Mouse (Mus musculus) intestine, embryonic 14.5 days (tissue): ENCODE results near the gene Gga2. TPM values are rescaled to one million over a fixed set of nuclear protein-coding genes. Genes with fewer than 3 reads are reported as not detected.
A peak's percentile ranks its signal among the peaks of the same experiment; 100 is the strongest.

Source experiments
- ATAC-seq: fragments of 200-750 bp; cut with Nextera tagmentation; replicated peaks from 2 replicates; pipeline ENCODE4 v1.8.0; 2017; ENCODE audit warnings: low read depth, moderate number of reproducible peaks, moderate TSS enrichment, moderate library complexity; ENCODE audit not compliant: low FRiP score, low TSS enrichment
- DNase-seq: peaks from one replicate; pipeline ENCODE4 v3.0.0-alpha.2; 2018; ENCODE audit warnings: low spot score
- H3K27ac ChIP-seq: fragments of 300-500 bp; sonication (generic); 2 replicates; pipeline ENCODE4 v1.5.1; 2014; ENCODE audit warnings: low read depth, mild to moderate bottlenecking, control low read depth
- H3K27me3 ChIP-seq: fragments of 300-500 bp; sonication (generic); replicated peaks from 2 replicates; pipeline ENCODE4 v1.6.1; 2014; ENCODE audit warnings: low read length, control low read depth; ENCODE audit not compliant: control insufficient read depth, insufficient read depth
- H3K36me3 ChIP-seq: fragments of 300-500 bp; sonication (generic); 2 replicates; pipeline ENCODE4 v1.6.1; 2014; ENCODE audit warnings: low read length, control low read depth; ENCODE audit not compliant: control insufficient read depth, insufficient read depth
- H3K4me1 ChIP-seq: fragments of 300-500 bp; sonication (generic); replicated peaks from 2 replicates; pipeline ENCODE4 v1.6.1; 2014; ENCODE audit warnings: low read length, control low read depth, mixed read lengths; ENCODE audit not compliant: control insufficient read depth, insufficient read depth
- H3K4me2 ChIP-seq: fragments of 300-500 bp; sonication (generic); 2 replicates; pipeline ENCODE4 v1.6.1; 2014; ENCODE audit warnings: low read length
- H3K4me3 ChIP-seq: fragments of 300-500 bp; sonication (generic); 2 replicates; pipeline ENCODE4 v1.5.1; 2014; ENCODE audit warnings: low read depth, low read length, control low read depth, mixed read lengths
- H3K9ac ChIP-seq: fragments of 300-500 bp; sonication (generic); 2 replicates; pipeline ENCODE4 v1.6.1; 2014; ENCODE audit warnings: mild to moderate bottlenecking, low read length
- H3K9me3 ChIP-seq: fragments of 300-500 bp; sonication (generic); 2 replicates; pipeline ENCODE4 v1.6.1; 2016; ENCODE audit warnings: low read length, control low read depth; ENCODE audit not compliant: control insufficient read depth
- WGBS: fragments of 180-500 bp; shearing (Covaris S2); extraction: QIAGEN DNeasy Blood & Tissue Kit; methylation state at CpG from one replicate; pipeline ENCODE4 v1.1.7; 2014; 5-methylcytosine and 5-hydroxymethylcytosine counted together
- polyA plus RNA-seq: library from polyadenylated mRNA; unstranded; fragments of >200 nt; fragmentation: Nextera tagmentation; extraction: Ambion mirVana; gene quantifications from 2 replicates; pipeline ENCODE4 v1.2.1, GENCODE M21; 2014

Gene Gga2
- polyA plus RNA-seq, 1 experiment from 2014 or later, result 75.3 TPM

- Histone ChIP-seq H3K4me3 (no peak overlapping the region), H3K36me3 (peaks cover 45% of the 10 kb centered on the region), H3K9ac (no peak overlapping the region), H3K4me1 (no peaks in the 10 kb centered on the region), H3K9me3 (no peaks in the 10 kb centered on the region), H3K27ac (no peak overlapping the region), H3K27me3 (no peaks in the 10 kb centered on the region), H3K4me2 (no peak overlapping the region)
- ATAC-seq, result no peak
- DNase-seq, result no peak
- WGBS, result 94% methylated on average over 9 of the region's 9 CpGs
These were observed 27.2 kb upstream of the Gga2 start for GRCm38 (mm10) chr7:122048191-122048590.

GRCm38 (mm10) chr7:122046813-122047212 lies 25.8 kb upstream of the Gga2 start:
- no peaks in the 10 kb centered on the region for H3K27me3 ChIP-seq
- no peak overlapping the region for H3K4me2 ChIP-seq
- H3K9me3 ChIP-seq, result no peaks in the 10 kb centered on the region
- no peak for ATAC-seq
- WGBS, result 70% methylated on average over 2 of the region's 2 CpGs
- DNase-seq, result no peak
- peaks cover 51% of the 10 kb centered on the region for H3K36me3 ChIP-seq
- no peak overlapping the region for H3K9ac ChIP-seq
- H3K4me1 ChIP-seq, result no peaks in the 10 kb centered on the region
- no peak overlapping the region for H3K4me3 ChIP-seq
- H3K27ac ChIP-seq, result 0 out of 2 replicates have a peak overlapping the region, but pooled peaks have one; percentile 47

GRCm38 (mm10) chr7:122045711-122046110 lies 24.7 kb upstream of the Gga2 start:
- Histone ChIP-seq H3K4me3 (no peak overlapping the region), H3K4me2 (no peak overlapping the region), H3K27me3 (no peaks in the 10 kb centered on the region), H3K36me3 (peaks cover 52% of the 10 kb centered on the region), H3K9ac (no peak overlapping the region), H3K9me3 (no peaks in the 10 kb centered on the region), H3K4me1 (no peaks in the 10 kb centered on the region), H3K27ac (0 out of 2 replicates have a peak overlapping the region, but pooled peaks have one; percentile 16)
- ATAC-seq (no peak), DNase-seq (no peak)
- 73% methylated on average over 1 of the region's 1 CpGs for WGBS

GRCm38 (mm10) chr7:122045181-122045634 lies 24.2 kb upstream of the Gga2 start:
- Histone ChIP-seq H3K4me2 (no peak overlapping the region), H3K4me1 (no peaks in the 10 kb centered on the region), H3K36me3 (peaks cover 52% of the 10 kb centered on the region), H3K27ac (no peak overlapping the region; the same call in 1 of the 2 replicates), H3K9ac (no peak overlapping the region), H3K4me3 (no peak overlapping the region), H3K27me3 (no peaks in the 10 kb centered on the region), H3K9me3 (no peaks in the 10 kb centered on the region)
- no peak for DNase-seq
- 0 out of 2 replicates have a peak, but pooled peaks have one; percentile 57 for ATAC-seq
- WGBS, result 61% methylated on average over 4 of the region's 4 CpGs

- 91% methylated on average over 8 of the region's 8 CpGs for WGBS
- H3K4me1 ChIP-seq, result no peaks in the 10 kb centered on the region
- H3K27me3 ChIP-seq, result no peaks in the 10 kb centered on the region
- H3K36me3 ChIP-seq, result peaks cover 60% of the 10 kb centered on the region
- no peak for ATAC-seq
- H3K4me3 ChIP-seq, result no peak overlapping the region
- no peak for DNase-seq
- no peak overlapping the region for H3K27ac ChIP-seq
- H3K4me2 ChIP-seq, result no peak overlapping the region
- no peaks in the 10 kb centered on the region for H3K9me3 ChIP-seq
- no peak overlapping the region for H3K9ac ChIP-seq
These were observed 23.1 kb upstream of the Gga2 start for GRCm38 (mm10) chr7:122044106-122044505.

- 37% methylated on average over 2 of the region's 2 CpGs for WGBS
- Histone ChIP-seq H3K9me3 (no peaks in the 10 kb centered on the region), H3K4me3 (no peak overlapping the region), H3K4me2 (no peak overlapping the region), H3K36me3 (peaks cover 15% of the 10 kb centered on the region), H3K27me3 (no peaks in the 10 kb centered on the region), H3K27ac (no peak overlapping the region), H3K4me1 (no peaks in the 10 kb centered on the region), H3K9ac (no peak overlapping the region)
- DNase-seq (no peak), ATAC-seq (no peak)
These were observed 13.3 kb upstream of the Gga2 start for GRCm38 (mm10) chr7:122034348-122034747.

- Histone ChIP-seq H3K9ac (no peak overlapping the region), H3K4me1 (no peaks in the 10 kb centered on the region), H3K4me2 (no peak overlapping the region), H3K27me3 (no peaks in the 10 kb centered on the region), H3K36me3 (peaks cover 6% of the 10 kb centered on the region), H3K9me3 (no peaks in the 10 kb centered on the region), H3K27ac (no peak overlapping the region), H3K4me3 (no peak overlapping the region)
- DNase-seq, result no peak
- WGBS, result 39% methylated on average over 3 of the region's 3 CpGs
- ATAC-seq, result no peak
These were observed 12.3 kb upstream of the Gga2 start for GRCm38 (mm10) chr7:122033371-122033770.

GRCm38 (mm10) chr7:122022131-122022530 lies 1.1 kb upstream of the Gga2 start:
- no peaks in the 10 kb centered on the region for H3K27me3 ChIP-seq
- no peak for ATAC-seq

GRCm38 (mm10) chr7:122020273-122020666 lies 752 bp downstream of the Gga2 start:
- Histone ChIP-seq H3K27ac (peak overlapping the region; percentile 71; the same call in 1 of the 2 replicates), H3K9ac (peak overlapping the region; percentile 78), H3K27me3 (no peaks in the 10 kb centered on the region), H3K9me3 (no peaks in the 10 kb centered on the region), H3K4me2 (peak overlapping the region; percentile 68), H3K4me1 (peaks cover 12% of the 10 kb centered on the region), H3K4me3 (peak overlapping the region; percentile 85), H3K36me3 (no peaks in the 10 kb centered on the region)
- WGBS, result 3% methylated on average over 6 of the region's 6 CpGs
- peak; percentile 25 for ATAC-seq
- DNase-seq, result no peak

More at GRCm38 (mm10) chr7:122022131-122022530, 1.1 kb upstream of the Gga2 start:
- Histone ChIP-seq H3K9me3 (no peaks in the 10 kb centered on the region), H3K27ac (no peak overlapping the region), H3K4me1 (peaks cover 4% of the 10 kb centered on the region), H3K4me3 (no peak overlapping the region), H3K4me2 (no peak overlapping the region), H3K9ac (no peak overlapping the region), H3K36me3 (no peaks in the 10 kb centered on the region)
- WGBS, result 97% methylated on average over 2 of the region's 2 CpGs
- no peak for DNase-seq
